Mouse (Mus musculus): ENCODE results near the gene Phtf2.

GRCm38 (mm10) chr5:20865193-20865755 is 16.6 kb downstream of the Phtf2 start:
- TF ChIP-seq HCFC1 (IDR thresholded peaks at IDR 0.05; ENCODE audit: borderline replicate concordance, insufficient read depth, low read length) (no peak), CHD2 (IDR thresholded peaks at IDR 0.05; ENCODE audit: low read depth, low read length) (no peak), ZNF384 (IDR thresholded peaks at IDR 0.05; ENCODE audit: low read depth, low read length) (no peak), MAFK (IDR thresholded peaks at IDR 0.05; ENCODE audit: insufficient read depth, low read depth, low read length) (no peak), ZC3H11A (IDR thresholded peaks at IDR 0.05; ENCODE audit: borderline replicate concordance, low read depth, low read length) (no peak)
